Mouse (Mus musculus) hindbrain, embryonic 13.5 days (tissue): ENCODE data around the gene Cbwd1. TPM values are rescaled to one million over a fixed set of nuclear protein-coding genes. Genes with fewer than 3 reads are reported as not detected.

Experiments used
- ATAC-seq: fragments of 200-750 bp; cut with Nextera tagmentation; 2 replicates; pipeline ENCODE4 v1.8.0; 2017; ENCODE audit warnings: moderate TSS enrichment; ENCODE audit not compliant: low FRiP score
- H3K27ac ChIP-seq: fragments of 300-500 bp; sonication (generic); 2 replicates; pipeline ENCODE4 v1.5.1; 2015; ENCODE audit warnings: inconsistent platforms, mild to moderate bottlenecking, moderate library complexity
- H3K27me3 ChIP-seq: fragments of 300-500 bp; sonication (generic); 2 replicates; pipeline ENCODE4 v1.6.1; 2015; ENCODE audit warnings: mild to moderate bottlenecking, inconsistent platforms
- H3K36me3 ChIP-seq: fragments of 300-500 bp; sonication (generic); 2 replicates; pipeline ENCODE4 v1.6.1; 2015; ENCODE audit warnings: mild to moderate bottlenecking, inconsistent platforms
- H3K4me1 ChIP-seq: fragments of 300-500 bp; sonication (generic); replicated peaks from 2 replicates; pipeline ENCODE4 v1.6.1; 2015; ENCODE audit warnings: inconsistent platforms
- H3K4me2 ChIP-seq: fragments of 300-500 bp; sonication (generic); 2 replicates; pipeline ENCODE4 v1.6.1; 2015; ENCODE audit warnings: inconsistent platforms, mild to moderate bottlenecking, moderate library complexity
- H3K4me3 ChIP-seq: fragments of 300-500 bp; sonication (generic); 2 replicates; pipeline ENCODE4 v1.5.1; 2015; ENCODE audit warnings: mild to moderate bottlenecking, inconsistent platforms
- H3K9ac ChIP-seq: fragments of 300-500 bp; sonication (generic); 2 replicates; pipeline ENCODE4 v1.6.1; 2015; ENCODE audit warnings: mild to moderate bottlenecking, inconsistent platforms
- H3K9me3 ChIP-seq: fragments of 300-500 bp; sonication (generic); 2 replicates; pipeline ENCODE4 v1.6.1; 2016; ENCODE audit warnings: inconsistent platforms
- WGBS: fragments of 180-500 bp; shearing (Covaris S2); methylation state at CpG from one replicate; pipeline ENCODE4 v1.1.7; 2015; 5-methylcytosine and 5-hydroxymethylcytosine counted together
- microRNA-seq: library from miRNA; unstranded; fragments of <30 nt; microRNA quantifications from one replicate; pipeline ENCODE4, GENCODE M21; 2016
- polyA plus RNA-seq: library from polyadenylated mRNA; unstranded; fragments of >200 nt; fragmentation: Nextera tagmentation; extraction: Ambion mirVana; gene quantifications from 2 replicates; pipeline ENCODE4 v1.2.1, GENCODE M21; 2015

The Cbwd1 gene
- polyA plus RNA-seq, 1 experiment from 2014 or later: 19.3 TPM

GRCm38 (mm10) chr19:24873873-24874272 lies 87.5 kb downstream of the Cbwd1 start:
- Histone ChIP-seq H3K9me3 (no peaks in the 10 kb centered on the region), H3K36me3 (no peaks in the 10 kb centered on the region), H3K9ac (no peak overlapping the region), H3K4me2 (no peak overlapping the region), H3K4me3 (no peak overlapping the region), H3K27me3 (peaks cover 14% of the 10 kb centered on the region), H3K4me1 (no peaks in the 10 kb centered on the region), H3K27ac (no peak overlapping the region)
- ATAC-seq: no peak
- 74% methylated on average over 2 of the region's 2 CpGs for WGBS

GRCm38 (mm10) chr19:24871037-24871635 lies 90.3 kb downstream of the Cbwd1 start:
- ATAC-seq: peak; percentile 84
- Histone ChIP-seq H3K4me2 (peak overlapping the region; percentile 61), H3K9me3 (no peaks in the 10 kb centered on the region), H3K4me1 (no peaks in the 10 kb centered on the region), H3K9ac (peak overlapping the region; percentile 66), H3K36me3 (no peaks in the 10 kb centered on the region), H3K4me3 (peak overlapping the region; percentile 37), H3K27ac (no peak overlapping the region), H3K27me3 (peaks cover 14% of the 10 kb centered on the region)
- 20% methylated on average over 18 of the region's 18 CpGs for WGBS

Small RNA genes lying within 50 kb of the gene (microRNA-seq; reads per million reads assigned to microRNA genes)
- not detected for gene Mir3084-1

Other genes starting within 250 kb of the Cbwd1 start
- gene Pgm5, start 99.8 kb downstream of the Cbwd1 start, polyA plus RNA-seq: 0.65 and 1.4 TPM in 2 replicates
- gene Gm10053, start 85.9 kb downstream of the Cbwd1 start, polyA plus RNA-seq: 246 and 248 TPM in 2 replicates
- 0.19 TPM in 1 of 2 replicates, not detected in the other for gene Foxd4, start 60.4 kb downstream of the Cbwd1 start, polyA plus RNA-seq
- 1.4 and 2.2 TPM in 2 replicates for gene Dock8, start 37.9 kb upstream of the Cbwd1 start, polyA plus RNA-seq